Mouse (Mus musculus): ENCODE data around the gene Gbgt1.
A peak's percentile ranks its signal among the peaks of the same experiment; 100 is the strongest.

DNA sequence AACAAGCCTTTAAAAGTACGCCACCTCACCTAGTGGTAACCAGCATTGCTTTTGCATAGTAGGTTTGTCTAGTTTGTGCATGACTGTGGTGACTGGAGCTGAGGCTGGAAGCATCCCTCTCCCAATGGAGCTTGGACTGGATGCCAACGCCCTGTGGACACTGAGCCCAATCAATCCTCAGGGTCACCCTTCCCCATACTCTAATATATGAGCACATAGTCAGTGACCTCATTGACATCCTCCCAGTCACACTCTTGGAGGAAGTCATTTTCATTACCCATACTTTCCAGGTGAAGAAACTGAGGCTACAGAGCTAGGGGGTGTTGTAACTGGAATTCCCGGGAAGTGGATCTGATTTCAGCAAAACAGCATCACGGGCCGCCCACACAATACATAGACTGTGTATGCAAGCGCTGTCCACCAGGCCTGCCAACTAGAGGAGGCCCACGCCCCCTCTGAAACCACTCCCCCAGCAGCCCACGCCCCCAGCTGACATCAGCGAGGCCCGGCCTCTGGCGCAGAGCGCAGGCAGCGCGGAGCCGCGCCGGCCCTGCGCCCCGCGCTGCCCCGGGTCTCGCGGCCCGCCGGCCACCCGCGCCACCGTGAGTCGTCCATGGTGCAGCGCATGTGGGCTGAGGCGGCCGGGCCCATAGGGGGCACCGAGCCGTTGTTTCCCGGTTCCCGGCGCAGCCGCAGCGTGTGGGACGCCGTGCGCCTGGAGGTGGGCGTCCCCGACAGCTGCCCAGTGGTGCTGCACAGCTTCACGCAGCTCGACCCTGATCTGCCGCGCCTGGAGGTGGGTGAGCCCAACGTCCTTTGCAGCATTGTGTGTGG is 36.5 kb downstream of the Gbgt1 start:
- TF ChIP-seq CTCF (IDR thresholded peaks at IDR 0.05; ENCODE audit: control insufficient read depth, insufficient read depth, low read length) (no peak), POLR2A (IDR thresholded peaks at IDR 0.05; ENCODE audit: borderline replicate concordance, control insufficient read depth, low read depth, low read length) (peak; percentile 35; the same call in 1 of the 2 replicates)

Measured in bone marrow, adult 2 months (tissue).